Mouse (Mus musculus) heart, adult 18-20 months (tissue): ENCODE data around the gene Fndc3b. TPM values are rescaled to one million over a fixed set of nuclear protein-coding genes. Genes with fewer than 3 reads are reported as not detected.

Experiments
- DNase-seq, 2 experiments: peaks; one replicate each; pipeline ENCODE4 v3.0.0; 2021 to 2022; ENCODE audit warnings: mixed read lengths in 1 of 2
- total RNA-seq, 2 experiments: library from RNA; stranded (reverse); gene quantifications; 2 replicates each; pipeline ENCODE4 v1.2.3; 2021

The Fndc3b gene
- total RNA-seq, 2 experiments from 2014 or later = 49.0 to 50.5 TPM

- DNase-seq = no peak
Observed at GRCm38 (mm10) chr3:27592728-27593484, 118.2 kb downstream of the Fndc3b start.

- no peak for DNase-seq
Observed at GRCm38 (mm10) chr3:27590823-27591222, 120.3 kb downstream of the Fndc3b start.

DNA sequence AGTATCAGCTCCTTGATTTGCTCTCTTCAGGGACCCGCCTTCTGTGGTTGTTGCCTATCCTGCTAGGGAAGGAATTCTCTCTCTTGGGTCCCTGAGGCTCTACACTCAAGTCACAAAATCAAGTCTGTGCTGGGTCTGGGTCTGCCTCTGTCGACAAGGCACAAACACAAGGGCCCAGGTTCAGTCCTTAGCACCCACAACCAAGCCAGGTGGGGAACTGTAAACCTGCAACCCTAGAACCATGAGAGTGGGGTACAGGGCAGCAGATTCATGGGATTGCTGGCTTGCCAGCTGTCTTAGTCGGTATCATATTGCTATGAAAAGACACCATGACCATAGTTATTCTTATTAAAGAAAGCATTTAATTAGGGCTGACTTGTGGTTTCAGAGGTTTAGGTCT is 121.8 kb downstream of the Fndc3b start:
- DNase-seq = no peak

DNA sequence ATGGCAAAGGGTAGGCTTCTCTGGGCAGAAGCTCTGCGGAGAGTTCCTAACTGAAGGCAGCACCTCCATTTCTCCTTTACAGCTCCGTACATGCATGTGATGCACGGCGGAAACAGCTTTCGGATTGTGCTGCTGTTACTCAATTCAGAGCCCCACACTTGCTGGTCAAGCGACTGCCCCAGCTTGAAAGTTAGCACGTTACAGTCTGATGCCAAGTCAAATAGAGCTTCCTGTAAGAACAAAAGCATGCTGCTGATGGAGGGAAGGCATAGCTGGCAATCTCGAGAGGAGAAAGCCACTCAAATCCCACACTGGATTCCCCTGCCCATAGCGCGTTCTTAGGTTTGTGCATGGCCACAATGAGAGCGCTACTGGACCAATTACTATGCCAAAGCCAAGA is 122.5 kb downstream of the Fndc3b start:
- DNase-seq = no peak

DNA sequence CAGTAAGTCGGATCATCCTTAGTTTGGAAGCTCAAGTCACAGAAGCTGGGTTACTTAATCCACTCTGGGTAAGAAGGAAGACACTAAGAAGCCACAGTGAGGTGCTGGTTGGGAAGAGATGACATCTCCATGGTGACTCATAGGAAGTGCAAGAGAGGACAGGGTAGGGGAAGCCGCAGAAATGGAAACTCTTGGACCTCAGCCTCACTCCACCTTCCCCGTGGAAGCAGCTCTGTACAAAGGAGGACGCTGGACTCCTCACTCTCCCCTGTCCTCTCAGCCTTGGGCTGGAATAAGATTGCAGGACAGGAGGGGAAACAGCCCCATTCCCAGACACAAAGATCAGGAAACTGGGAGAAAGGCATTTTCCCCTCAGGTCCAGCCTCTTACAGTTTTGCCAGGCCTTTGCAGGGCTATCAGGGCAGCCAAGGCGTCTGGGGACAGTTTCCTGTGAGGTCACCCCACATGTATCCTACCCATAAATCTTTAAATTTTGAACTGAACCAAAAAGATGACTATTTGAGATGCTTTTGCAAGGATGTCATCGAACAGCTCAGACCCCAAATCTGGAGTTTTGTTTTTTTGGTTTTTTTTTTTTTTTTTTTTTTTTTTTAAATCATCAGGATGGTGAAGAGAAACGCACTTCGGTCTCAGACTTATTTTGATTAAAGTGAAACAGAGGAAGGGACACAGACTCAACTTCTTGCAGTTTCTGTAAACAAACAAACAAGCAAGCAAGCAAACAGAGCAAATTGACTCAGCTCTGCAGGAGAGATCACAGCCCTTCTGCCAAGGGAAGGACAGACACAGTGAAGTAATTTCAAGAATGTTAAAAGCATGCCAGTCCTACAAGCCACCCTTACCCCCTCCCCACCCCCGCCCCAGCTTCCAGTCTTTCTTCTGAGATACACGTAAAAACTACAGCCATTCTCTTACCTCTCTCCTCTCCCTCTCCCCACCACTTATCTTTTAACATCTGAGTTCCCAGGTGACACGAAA is 126.2 kb downstream of the Fndc3b start:
- DNase-seq = peak; percentile 57 to 66

DNA sequence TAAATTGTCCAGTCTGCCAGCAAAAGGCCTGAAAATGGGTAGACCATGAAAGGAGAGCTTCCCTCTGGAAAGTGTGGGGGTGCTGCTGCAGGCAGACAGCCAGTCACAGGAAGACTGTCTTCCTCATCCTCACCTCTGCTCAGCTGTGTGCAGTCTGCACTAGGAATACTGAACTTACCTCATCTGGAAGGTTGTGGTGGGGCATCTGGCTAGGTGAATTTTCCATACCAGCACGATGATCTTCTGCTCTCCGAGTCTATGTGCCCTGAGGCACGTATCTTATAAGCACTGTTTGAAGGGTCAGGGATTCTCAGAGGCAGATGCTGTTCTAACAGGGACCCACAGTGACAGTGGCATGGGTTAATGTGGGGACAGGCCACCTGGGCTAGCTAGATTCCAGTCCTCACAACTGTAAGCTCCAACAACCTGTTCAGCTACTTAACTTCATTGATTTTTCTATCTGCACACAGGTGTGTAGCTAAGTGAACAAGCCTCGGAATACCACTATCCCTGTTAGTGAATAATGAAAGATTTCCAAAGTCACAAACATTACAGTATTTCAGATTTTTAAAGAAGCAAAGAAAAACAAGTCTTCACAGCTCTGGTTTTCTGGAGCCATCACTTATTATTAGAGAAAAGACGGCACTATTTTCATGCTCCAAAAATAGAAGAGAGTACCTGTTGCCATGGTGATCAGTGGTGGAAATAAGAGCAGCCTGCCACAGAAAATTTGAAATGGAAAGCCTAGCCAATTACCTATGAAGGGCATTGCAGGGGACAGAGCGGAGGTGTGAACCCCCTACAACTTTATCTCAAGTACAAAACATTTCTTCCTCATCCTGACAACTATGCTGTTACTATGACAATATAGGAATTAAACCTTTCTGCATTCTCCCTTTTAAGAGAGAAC is 128.9 kb downstream of the Fndc3b start:
- DNase-seq = no peak

- DNase-seq = no peak
Observed at GRCm38 (mm10) chr3:27580956-27581355, 130.2 kb downstream of the Fndc3b start.

- DNase-seq = no peak
Observed at GRCm38 (mm10) chr3:27579894-27580613, 131.1 kb downstream of the Fndc3b start.

- DNase-seq = no peak
Observed at GRCm38 (mm10) chr3:27579229-27579628, 131.9 kb downstream of the Fndc3b start.

DNA sequence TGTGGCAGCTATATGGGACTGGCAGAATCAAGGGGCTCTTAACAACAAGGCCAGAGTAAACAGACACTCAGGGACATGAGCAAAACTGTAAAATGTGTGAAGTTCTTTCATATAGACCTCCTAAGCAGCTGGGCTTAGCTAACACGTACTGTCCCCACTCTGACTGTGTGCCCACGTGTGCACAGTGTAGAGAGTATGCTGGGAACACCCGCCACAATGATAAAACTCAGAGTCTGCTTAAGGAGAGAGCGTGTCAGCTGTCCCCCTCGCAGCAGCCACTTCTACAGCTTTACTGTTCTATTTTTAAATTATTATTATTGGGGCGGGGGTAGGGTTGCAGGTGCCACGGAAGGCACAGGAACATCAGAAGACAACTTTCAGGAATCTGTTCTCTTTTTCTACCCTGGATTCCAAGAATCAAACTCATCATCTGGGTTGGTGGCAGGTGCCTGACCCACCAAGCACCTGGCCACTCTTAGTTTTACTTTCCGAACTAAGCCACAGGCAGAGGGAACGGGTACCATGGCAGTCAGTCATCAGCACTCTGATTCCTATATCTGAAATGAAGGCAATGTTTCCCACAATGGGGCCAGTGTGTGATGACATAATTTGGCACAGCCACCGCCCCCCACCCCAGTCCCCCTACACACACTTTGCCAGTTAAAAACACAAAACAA is 133.6 kb downstream of the Fndc3b start:
- no peak for DNase-seq

GRCm38 (mm10) chr3:27574241-27574640 is 136.9 kb downstream of the Fndc3b start:
- no peak for DNase-seq

GRCm38 (mm10) chr3:27573458-27573857 is 137.6 kb downstream of the Fndc3b start:
- no peak for DNase-seq

DNA sequence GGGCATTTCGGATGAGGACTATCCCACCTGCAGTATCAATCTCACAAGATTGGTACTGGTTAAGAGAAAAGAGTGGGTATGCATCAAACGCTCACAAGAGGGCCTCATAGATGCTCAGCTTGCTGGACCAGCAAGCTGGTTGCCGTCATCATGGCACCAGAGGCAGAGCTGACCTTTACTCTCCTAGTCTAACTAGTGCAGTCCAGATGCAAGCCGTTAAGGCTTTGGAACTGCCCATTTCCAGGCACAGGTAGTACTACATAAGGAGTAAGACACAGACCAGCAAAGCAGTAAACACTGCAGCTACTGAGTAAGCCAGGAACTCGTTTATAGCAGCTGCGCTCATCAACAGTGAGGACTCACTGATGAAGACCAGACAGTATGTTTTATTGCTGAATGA is 138.8 kb downstream of the Fndc3b start:
- peak; percentile 37 to 43 for DNase-seq

- DNase-seq = no peak
Observed at GRCm38 (mm10) chr3:27565314-27565713, 145.8 kb downstream of the Fndc3b start.

GRCm38 (mm10) chr3:27563047-27563624 is 148.0 kb downstream of the Fndc3b start:
- no peak for DNase-seq

DNA sequence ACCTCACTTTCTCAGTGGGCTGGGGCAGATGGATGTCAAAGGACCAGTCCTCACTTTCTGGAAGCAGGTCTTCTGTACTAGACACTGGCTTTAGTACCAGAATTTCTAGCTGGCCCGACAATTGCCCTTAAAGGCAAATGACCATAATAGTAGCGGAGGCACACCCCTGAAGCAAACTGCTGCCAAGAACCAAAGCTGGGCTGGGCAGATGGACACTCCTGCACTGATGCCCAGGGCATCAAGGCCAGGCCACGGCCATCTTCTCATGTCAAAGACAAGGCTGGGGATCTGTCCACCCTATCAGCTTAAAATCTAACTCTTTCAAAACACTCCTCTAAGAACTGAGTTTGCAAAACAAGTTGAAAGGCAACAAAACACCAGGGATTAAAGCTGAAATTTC is 148.6 kb downstream of the Fndc3b start:
- no peak for DNase-seq

DNA sequence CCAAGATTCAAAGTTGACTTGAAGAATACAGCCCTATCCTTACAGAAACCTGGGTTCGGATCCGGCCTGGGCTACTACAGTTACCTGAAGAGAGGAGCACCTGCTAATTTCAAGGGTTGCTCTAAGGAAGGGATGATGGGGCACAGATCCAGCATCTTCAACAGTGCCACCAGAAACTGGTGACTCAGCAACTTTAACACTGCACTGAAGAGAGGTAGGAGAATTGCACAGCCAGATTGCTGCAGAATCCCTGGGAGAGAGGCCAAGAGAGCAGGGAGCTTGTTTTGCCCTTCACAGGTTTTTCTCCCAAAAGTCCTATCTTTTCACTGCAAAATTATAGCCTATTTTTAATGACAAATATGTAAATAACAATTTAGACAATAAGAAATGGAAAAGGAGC is 149.2 kb downstream of the Fndc3b start:
- DNase-seq = no peak

DNA sequence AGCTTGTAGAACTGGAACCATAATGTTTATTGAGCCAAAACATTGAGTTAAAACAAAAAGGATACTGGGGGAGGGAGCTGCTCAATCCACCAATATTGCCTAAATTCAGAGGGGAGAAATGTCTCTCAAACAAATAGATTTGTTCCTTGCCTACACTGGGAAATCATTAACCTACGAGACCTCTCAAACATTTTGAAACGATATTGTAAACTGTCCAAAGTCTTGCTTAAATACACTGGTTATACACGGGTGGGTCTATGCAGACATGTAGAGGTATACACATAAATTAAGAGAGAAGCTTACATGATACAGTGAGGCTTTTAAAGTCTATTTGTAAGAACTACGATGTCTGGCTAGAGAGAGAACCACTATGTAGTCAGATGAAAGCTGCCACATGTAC is 151.8 kb downstream of the Fndc3b start:
- DNase-seq = no peak

- no peak for DNase-seq
Observed at GRCm38 (mm10) chr3:27557100-27558004, 153.8 kb downstream of the Fndc3b start.
